12 mouse cellular contexts compared by ENCODE assay signal in the genomic region with DNA sequence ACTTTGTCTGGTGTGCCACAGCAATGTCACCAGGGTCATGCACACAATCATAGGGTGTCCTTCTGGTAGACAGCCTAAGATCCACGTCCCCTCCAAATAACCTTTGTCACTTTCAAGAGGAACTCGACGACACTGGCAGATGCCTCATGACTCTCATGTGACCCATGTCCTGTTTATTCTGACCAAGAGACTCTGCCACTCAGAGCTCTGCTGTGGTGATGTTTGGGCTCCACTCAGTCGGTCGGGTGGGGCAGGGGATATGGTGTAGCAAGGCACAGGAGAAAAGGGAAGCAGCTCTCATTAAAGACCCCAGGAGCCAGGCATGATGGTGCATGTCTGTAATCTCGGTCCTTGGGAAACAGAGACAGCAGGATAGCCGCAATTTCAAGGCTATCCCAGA. TPM values are rescaled to one million over a fixed set of nuclear protein-coding genes. Genes with fewer than 3 reads are reported as not detected.
DNase-seq lines count a peak whose midpoint lies in the region; ATAC-seq and TF ChIP-seq lines count a peak whose summit lies in the region.
"Had no signal": no experiment of that assay in that cellular context is flagged by ENCODE, and none has a peak within 500 bp of the region (broad histone marks: within the 10 kb centered on the region; RNA-seq: fewer than 3 reads in every experiment).

No protein-coding gene starts in this region.

- 37% methylated on average over 7 of the region's 7 CpGs for WGBS in kidney, adult 2 months
- WGBS in kidney, embryonic 16.5 days = 61% methylated on average over 7 of the region's 7 CpGs

- no peaks in the 10 kb centered on the region for H3K79me2 ChIP-seq in MEL (ENCODE audit: control insufficient read depth, insufficient read depth, low read length, poor library complexity)

- TF ChIP-seq POLR2A in kidney, adult 2 months (IDR thresholded peaks at IDR 0.05; ENCODE audit: low read depth, low read length) = no peak
- no peak for TF ChIP-seq POLR2A in MEL (IDR thresholded peaks at IDR 0.05; ENCODE audit: control insufficient read depth in 1 of 2, insufficient read depth in 1 of 2, low read depth in 1 of 2, low read length in 2 of 2, poor library complexity in 1 of 2)

- no peak overlapping the region for H3K4me2 ChIP-seq in kidney, embryonic 16.5 days (replicated peaks; ENCODE audit: low read depth, low read length)
- H3K4me2 ChIP-seq: limb, embryonic 15.5 days; midbrain, embryonic 15.5 days had no signal

- no peaks in the 10 kb centered on the region for H3K9me3 ChIP-seq in kidney, embryonic 16.5 days (ENCODE audit: low read length)
- H3K9me3 ChIP-seq in MEL (replicated peaks; ENCODE audit: insufficient read depth, low read length) = no peaks in the 10 kb centered on the region
- H3K9me3 ChIP-seq: hindbrain, embryonic 10.5 days; limb, embryonic 15.5 days; midbrain, embryonic 15.5 days had no signal

- H3K27me3 ChIP-seq in kidney, adult 2 months (replicated peaks; ENCODE audit: control insufficient read depth, insufficient read depth, low read length) = no peaks in the 10 kb centered on the region
- no peaks in the 10 kb centered on the region for H3K27me3 ChIP-seq in kidney, embryonic 16.5 days (ENCODE audit: insufficient read depth, low read length)
- H3K27me3 ChIP-seq in MEL (ENCODE audit: control insufficient read depth in 1 of 2, insufficient read depth in 2 of 2, low read length in 2 of 2) = no peaks in the 10 kb centered on the region
- H3K27me3 ChIP-seq: limb, embryonic 15.5 days; midbrain, embryonic 15.5 days had no signal

- no peak for TF ChIP-seq RAD21 in MEL (IDR thresholded peaks at IDR 0.05; ENCODE audit: low read depth, low read length)

- H3K4me3 ChIP-seq in kidney, adult 2 months (ENCODE audit: insufficient read depth, low read depth, low read length) = no peak overlapping the region
- H3K4me3 ChIP-seq in kidney, embryonic 16.5 days (ENCODE audit: low read length) = no peak overlapping the region
- H3K4me3 ChIP-seq in MEL (ENCODE audit: control insufficient read depth in 1 of 2, insufficient read depth in 1 of 2, low read depth in 2 of 2, low read length in 2 of 2) = peak overlapping the region; percentile 6 to 31; a peak in 3 of 4 replicates
- H3K4me3 ChIP-seq: hindbrain, embryonic 10.5 days; limb, embryonic 15.5 days; midbrain, embryonic 15.5 days had no signal

- TF ChIP-seq EP300 in MEL (IDR thresholded peaks at IDR 0.05; ENCODE audit: low read depth in 1 of 2, low read length in 2 of 2) = no peak

- H3K9ac ChIP-seq in kidney, embryonic 16.5 days (replicated peaks; ENCODE audit: low read length) = no peak overlapping the region
- peak overlapping the region; percentile 51 for H3K9ac ChIP-seq in MEL (ENCODE audit: control insufficient read depth, low read depth, low read length, poor library complexity, severe bottlenecking)
- H3K9ac ChIP-seq: limb, embryonic 15.5 days; midbrain, embryonic 15.5 days had no signal

- H3K36me3 ChIP-seq in kidney, adult 2 months (ENCODE audit: control insufficient read depth, insufficient read depth, low read length) = no peaks in the 10 kb centered on the region
- no peaks in the 10 kb centered on the region for H3K36me3 ChIP-seq in kidney, embryonic 16.5 days (ENCODE audit: insufficient read depth, low read length)
- peaks cover 0 to 8% of the 10 kb centered on the region in 2 experiments; a peak in 2 of 4 replicates for H3K36me3 ChIP-seq in MEL (ENCODE audit: control insufficient read depth in 1 of 2, insufficient read depth in 2 of 2, low read length in 2 of 2)
- H3K36me3 ChIP-seq: hindbrain, embryonic 10.5 days; limb, embryonic 15.5 days; midbrain, embryonic 15.5 days had no signal

- no peaks in the 10 kb centered on the region for H3K4me1 ChIP-seq in kidney, adult 2 months (ENCODE audit: control insufficient read depth, insufficient read depth, low read length)
- H3K4me1 ChIP-seq in kidney, embryonic 16.5 days (ENCODE audit: insufficient read depth, low read length) = no peaks in the 10 kb centered on the region
- peaks cover 0 to 10% of the 10 kb centered on the region in 2 experiments; a peak in 1 of 4 replicates for H3K4me1 ChIP-seq in MEL (ENCODE audit: control insufficient read depth in 1 of 2, insufficient read depth in 2 of 2, low read length in 2 of 2)
- H3K4me1 ChIP-seq: limb, embryonic 15.5 days; midbrain, embryonic 15.5 days had no signal

- peak; percentile 44 for DNase-seq in kidney, adult 2 months
- DNase-seq in MEL (ENCODE audit: low read depth, low spot score) = peak; percentile 40
- DNase-seq in testis, postnatal 10 days (ENCODE audit: low spot score) = no peak
- no peak for DNase-seq in frontal cortex, postnatal 25 days (ENCODE audit: low spot score in 2 of 2)
- DNase-seq: kidney, adult 9 months had no signal

- H3K27ac ChIP-seq in kidney, adult 2 months (ENCODE audit: insufficient read depth, low read depth, low read length) = no peak overlapping the region
- no peak overlapping the region for H3K27ac ChIP-seq in kidney, embryonic 16.5 days (ENCODE audit: low read length)
- peak overlapping the region; percentile 30 for H3K27ac ChIP-seq in MEL (ENCODE audit: control insufficient read depth, low read depth, low read length)
- H3K27ac ChIP-seq: hindbrain, embryonic 10.5 days; limb, embryonic 15.5 days; midbrain, embryonic 15.5 days had no signal

- no peak for TF ChIP-seq CTCF in kidney, adult 2 months (conservative IDR thresholded peaks at IDR 0.05; ENCODE audit: insufficient read depth, insufficient read length, low read depth, low read length)
- no peak for TF ChIP-seq CTCF in MEL (IDR thresholded peaks at IDR 0.05 in 2 of 3, conservative IDR thresholded peaks at IDR 0.05 in 1 of 3; ENCODE audit: control insufficient read depth in 1 of 3, insufficient read depth in 1 of 3, low read depth in 2 of 3, low read length in 3 of 3, poor library complexity in 1 of 3, severe bottlenecking in 1 of 3)

- no peak for ATAC-seq in kidney, embryonic 16.5 days (ENCODE audit: low FRiP score, low TSS enrichment)
- peak; percentile 38; the same call in 1 of the 2 replicates for ATAC-seq in common myeloid progenitor, adult 5-6 weeks (replicated peaks; ENCODE audit: low read depth, poor library complexity, severe bottlenecking)
- ATAC-seq in megakaryocyte, adult 5-6 weeks (ENCODE audit: poor library complexity, severe bottlenecking) = peak; percentile 93
- ATAC-seq: midbrain, embryonic 15.5 days had no signal

TF ChIP-seq in MEL, 35 proteins besides CTCF, POLR2A, EP300 and RAD21:
- TF ChIP-seq MYB (IDR thresholded peaks at IDR 0.05; ENCODE audit: low read depth, low read length) = no peak
- no peak for TF ChIP-seq ZMIZ1 (IDR thresholded peaks at IDR 0.05; ENCODE audit: low read depth, low read length)
- no peak for TF ChIP-seq NELFE (IDR thresholded peaks at IDR 0.05; ENCODE audit: low read depth, low read length)
- no peak for TF ChIP-seq BHLHE40 (IDR thresholded peaks at IDR 0.05; ENCODE audit: borderline replicate concordance, low read depth, low read length)
- TF ChIP-seq GATA1 (IDR thresholded peaks at IDR 0.05; ENCODE audit: low read depth, low read length) = no peak
- no peak for TF ChIP-seq ZC3H11A (IDR thresholded peaks at IDR 0.05; ENCODE audit: low read depth, low read length)
- TF ChIP-seq MAFK (IDR thresholded peaks at IDR 0.05; ENCODE audit: borderline replicate concordance, low read depth, low read length) = no peak
- no peak for TF ChIP-seq TBP (IDR thresholded peaks at IDR 0.05; ENCODE audit: low read depth, low read length)
- TF ChIP-seq SMC3 (IDR thresholded peaks at IDR 0.05; ENCODE audit: low read depth, low read length) = no peak
- TF ChIP-seq KAT2A (conservative IDR thresholded peaks at IDR 0.05; ENCODE audit: low read depth, low read length) = no peak
- TF ChIP-seq NRF1 (IDR thresholded peaks at IDR 0.05; ENCODE audit: insufficient read depth, low read depth, low read length, poor library complexity, severe bottlenecking) = no peak
- no peak for TF ChIP-seq GABPA (IDR thresholded peaks at IDR 0.05; ENCODE audit: low read depth, low read length)

RNA-seq across cellular contexts. Expression of a gene that starts 8.2 kb away (rescaled TPM):
- polyA plus RNA-seq in kidney, adult 2 months (2012; rRNA removed) = 89.1 and 95.7 TPM in 2 replicates
- polyA plus RNA-seq in kidney, embryonic 16.5 days (2015; fragmentation: Nextera tagmentation; extraction: Ambion mirVana) = 86.0 and 89.6 TPM in 2 replicates
- total RNA-seq in MEL (2012; rRNA removed) = 18.3 and 18.8 TPM in 2 replicates
- polyA plus RNA-seq in MEL (2012; ENCODE audit: insufficient read depth in 1 of 2, insufficient read length in 2 of 2, low read depth in 1 of 2, low replicate concordance in 2 of 2, missing spikeins in 1 of 2) = 100 to 1,000 TPM in 1 of 2 experiments, 10 to 100 TPM in 1; 67.2 to 211 TPM
- 40.0 and 48.6 TPM in 2 replicates for total RNA-seq in common myeloid progenitor, adult 5-6 weeks (2017)
- 268 and 269 TPM in 2 replicates for total RNA-seq in megakaryocyte, adult 5-6 weeks (2015)
- total RNA-seq in megakaryocyte, adult 5-6 weeks (2017) = 135 and 141 TPM in 2 replicates

RNA-seq across cellular contexts. Expression of a gene that starts 8.5 kb away (rescaled TPM):
- 11.4 and 12.1 TPM in 2 replicates for polyA plus RNA-seq in kidney, adult 2 months (2012; rRNA removed)
- 15.5 and 16.1 TPM in 2 replicates for polyA plus RNA-seq in kidney, embryonic 16.5 days (2015; fragmentation: Nextera tagmentation; extraction: Ambion mirVana)
- 10.4 and 13.6 TPM in 2 replicates for total RNA-seq in MEL (2012; rRNA removed)
- polyA plus RNA-seq in MEL (2012; ENCODE audit: insufficient read depth in 1 of 2, insufficient read length in 2 of 2, low read depth in 1 of 2, low replicate concordance in 2 of 2, missing spikeins in 1 of 2) = 10 to 100 TPM in 1 of 2 experiments, not detected in 1; 21.1 TPM
- 9.7 and 12.3 TPM in 2 replicates for total RNA-seq in common myeloid progenitor, adult 5-6 weeks (2017)
- 2.6 and 3.0 TPM in 2 replicates for total RNA-seq in megakaryocyte, adult 5-6 weeks (2015)
- 6.9 and 7.6 TPM in 2 replicates for total RNA-seq in megakaryocyte, adult 5-6 weeks (2017)

RNA-seq across cellular contexts. Expression of a gene that starts 40.8 kb away (rescaled TPM):
- 127 and 164 TPM in 2 replicates for polyA plus RNA-seq in kidney, adult 2 months (2012; rRNA removed)
- polyA plus RNA-seq in kidney, embryonic 16.5 days (2015; fragmentation: Nextera tagmentation; extraction: Ambion mirVana) = 33.4 and 33.6 TPM in 2 replicates
- total RNA-seq in MEL (2012; rRNA removed) = not detected in 2 replicates
- under 1 TPM in 1 of 2 experiments, not detected in 1; 0.29 TPM for polyA plus RNA-seq in MEL (2012; ENCODE audit: insufficient read depth in 1 of 2, insufficient read length in 2 of 2, low read depth in 1 of 2, low replicate concordance in 2 of 2, missing spikeins in 1 of 2)
- 0.19 and 1.1 TPM in 2 replicates for total RNA-seq in common myeloid progenitor, adult 5-6 weeks (2017)
- total RNA-seq in megakaryocyte, adult 5-6 weeks (2015) = 1.5 TPM in 2 replicates
- total RNA-seq in megakaryocyte, adult 5-6 weeks (2017) = 0.94 and 1.8 TPM in 2 replicates
- total RNA-seq: CH12.LX had no signal

Comparison
In these comparisons a context has a peak if more than half of its experiments do, and no peak if none do; other contexts are left out.
1. DNase-seq: peak in kidney, adult 2 months (single experiment) and MEL (single experiment); none in testis, postnatal 10 days (single experiment) and frontal cortex, postnatal 25 days (0 of 2).
2. H3K4me3 ChIP-seq: peak in MEL (2 of 2); none in kidney, adult 2 months (single experiment) and kidney, embryonic 16.5 days (single experiment).